Mouse (Mus musculus) embryo, embryonic 10.5 days (tissue): Measurements from ENCODE around the gene Cxadr.

Experiments used
- DNase-seq: peaks from one replicate; pipeline ENCODE4 v3.0.0-alpha.2; 2015; ENCODE audit warnings: low spot score

The Cxadr gene

GRCm38 (mm10) chr16:78371491-78372046 is 70.3 kb downstream of the Cxadr start:
- DNase-seq = no peak

GRCm38 (mm10) chr16:78372786-78373185 is 71.5 kb downstream of the Cxadr start:
- DNase-seq = no peak

GRCm38 (mm10) chr16:78373743-78374142 is 72.5 kb downstream of the Cxadr start:
- DNase-seq = no peak

GRCm38 (mm10) chr16:78375222-78375621 is 73.9 kb downstream of the Cxadr start:
- DNase-seq = peak; percentile 50

- DNase-seq = peak; percentile 74
Observed at GRCm38 (mm10) chr16:78375821-78376691, 74.8 kb downstream of the Cxadr start.

GRCm38 (mm10) chr16:78376745-78377570 is 75.7 kb downstream of the Cxadr start, which contains the start of gene Btg3:
Gene Btg3 (minus strand): TSS chr16:78377192.
- peak; percentile 96 for DNase-seq

- DNase-seq = no peak
Observed at GRCm38 (mm10) chr16:78378493-78378892, 77.2 kb downstream of the Cxadr start.

- DNase-seq = no peak
Observed at GRCm38 (mm10) chr16:78389122-78389521, 87.8 kb downstream of the Cxadr start.

GRCm38 (mm10) chr16:78389986-78390385 is 88.7 kb downstream of the Cxadr start:
- no peak for DNase-seq

- no peak for DNase-seq
Observed at GRCm38 (mm10) chr16:78391354-78391753, 90.1 kb downstream of the Cxadr start.

- DNase-seq = no peak
Observed at GRCm38 (mm10) chr16:78398734-78399133, 97.4 kb downstream of the Cxadr start.

- no peak for DNase-seq
Observed at GRCm38 (mm10) chr16:78399423-78399822, 98.1 kb downstream of the Cxadr start.

- DNase-seq = no peak
Observed at GRCm38 (mm10) chr16:78402316-78402715, 101.0 kb downstream of the Cxadr start.

- DNase-seq = no peak
Observed at GRCm38 (mm10) chr16:78406657-78407056, 105.4 kb downstream of the Cxadr start.

- no peak for DNase-seq
Observed at GRCm38 (mm10) chr16:78407855-78408254, 106.6 kb downstream of the Cxadr start.
